ENCODE assay signal across 8 mouse cellular contexts in the genomic region with DNA sequence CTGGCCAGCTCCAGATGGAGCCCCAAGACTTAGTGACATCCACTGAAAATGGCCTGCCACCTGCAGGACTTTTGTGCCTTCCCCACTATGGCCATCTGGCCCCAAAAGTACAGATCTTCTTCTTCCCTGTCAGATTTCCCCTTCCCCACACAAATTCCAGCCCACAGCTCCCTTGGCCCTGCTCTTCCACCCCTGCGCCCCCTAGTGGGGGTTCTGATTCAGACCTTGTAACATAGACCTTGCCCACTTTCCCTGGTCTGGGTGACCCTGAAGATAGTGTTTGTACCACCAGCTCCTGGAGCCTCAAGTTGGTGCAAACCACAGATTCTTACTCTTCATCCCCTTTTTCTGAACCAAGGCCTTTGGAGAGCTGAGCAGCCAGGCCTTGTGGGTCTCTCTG. TPM values are rescaled to one million over a fixed set of nuclear protein-coding genes. Genes with fewer than 3 reads are reported as not detected.
DNase-seq lines count a peak whose midpoint lies in the region; ATAC-seq and TF ChIP-seq lines count a peak whose summit lies in the region.

No protein-coding gene starts in this region.

- no peaks in the 10 kb centered on the region for H3K36me3 ChIP-seq in liver, postnatal 0 days (replicated peaks; ENCODE audit: insufficient read depth, low read length)

- peak; percentile 57 for DNase-seq in 416B (ENCODE audit: low read depth)
- DNase-seq in CD4-positive helper T cell, adult 2 months (ENCODE audit: low read depth, low spot score) = peak; percentile 57
- DNase-seq in c-Kit-negative CD71-positive TER-119-positive erythroid progenitor cells, embryonic 14.5 days (ENCODE audit: low read depth, low spot score) = peak; percentile 49
- peak; percentile 75 for DNase-seq in gastrocnemius, adult 18-20 months (ENCODE audit: low spot score)
- DNase-seq in liver, postnatal 0 days = peak; percentile 85
- DNase-seq in retina, postnatal 1 day = peak; percentile 84

- TF ChIP-seq EP300 in liver, postnatal 0 days (IDR thresholded peaks at IDR 0.05; ENCODE audit: low read depth) = no peak

- H3K27ac ChIP-seq in liver, postnatal 0 days (ENCODE audit: low read depth) = no peak overlapping the region

- 0% methylated on average over 1 of the region's 1 CpGs for WGBS in liver, postnatal 0 days (ENCODE audit: insufficient replicate concordance)

- ATAC-seq in inflammation-experienced regulatory T-cells, adult 6 months = peak; percentile 46
- ATAC-seq in liver, postnatal 0 days = no peak
- no peak for ATAC-seq in activated CD4-positive, CD25-positive, alpha-beta regulatory T cell, adult 4 months

- H3K4me3 ChIP-seq in liver, postnatal 0 days (ENCODE audit: low read depth, low read length) = peak overlapping the region; percentile 36; the same call in 1 of the 2 replicates

- TF ChIP-seq CTCF in liver, postnatal 0 days (IDR thresholded peaks at IDR 0.05; ENCODE audit: low read depth) = peak; percentile 90

- H3K4me1 ChIP-seq in liver, postnatal 0 days (ENCODE audit: insufficient read depth) = peaks cover 9% of the 10 kb centered on the region

- no peak overlapping the region for H3K9ac ChIP-seq in liver, postnatal 0 days (replicated peaks)

- no peaks in the 10 kb centered on the region for H3K9me3 ChIP-seq in liver, postnatal 0 days (ENCODE audit: low read length)

- H3K27me3 ChIP-seq in liver, postnatal 0 days (ENCODE audit: insufficient read depth, low read length) = peaks cover 56% of the 10 kb centered on the region

- peak overlapping the region; percentile 65 for H3K4me2 ChIP-seq in liver, postnatal 0 days (ENCODE audit: low read depth, low read length)

RNA-seq across cellular contexts. Expression of a gene that starts 3.1 kb away (rescaled TPM):
- total RNA-seq in gastrocnemius, adult 18-20 months (2021) = not detected
- polyA plus RNA-seq in inflammation-experienced regulatory T-cells, adult 6 months (2017; shearing (Covaris generic)) = not detected
- polyA plus RNA-seq in liver, postnatal 0 days (2015; fragmentation: Nextera tagmentation; extraction: Ambion mirVana) = not detected in 2 replicates
- not detected for polyA plus RNA-seq in activated CD4-positive, CD25-positive, alpha-beta regulatory T cell, adult 4 months (2017; shearing (Covaris generic))

RNA-seq across cellular contexts. Expression of a gene that starts 4.9 kb away (rescaled TPM):
- total RNA-seq in gastrocnemius, adult 18-20 months (2021) = not detected
- polyA plus RNA-seq in inflammation-experienced regulatory T-cells, adult 6 months (2017; shearing (Covaris generic)) = not detected
- polyA plus RNA-seq in liver, postnatal 0 days (2015; fragmentation: Nextera tagmentation; extraction: Ambion mirVana) = not detected in 2 replicates
- polyA plus RNA-seq in activated CD4-positive, CD25-positive, alpha-beta regulatory T cell, adult 4 months (2017; shearing (Covaris generic)) = not detected

RNA-seq across cellular contexts. Expression of a gene that starts 20.6 kb away (rescaled TPM):
- total RNA-seq in gastrocnemius, adult 18-20 months (2021) = 10 to 100 TPM; 27.6 to 30.4 TPM
- 10 to 100 TPM; 29.3 to 44.6 (median 39.2) TPM for polyA plus RNA-seq in inflammation-experienced regulatory T-cells, adult 6 months (2017; shearing (Covaris generic))
- polyA plus RNA-seq in liver, postnatal 0 days (2015; fragmentation: Nextera tagmentation; extraction: Ambion mirVana) = 19.8 and 22.8 TPM in 2 replicates
- polyA plus RNA-seq in activated CD4-positive, CD25-positive, alpha-beta regulatory T cell, adult 4 months (2017; shearing (Covaris generic)) = 10 to 100 TPM; 24.8 to 39.3 TPM

RNA-seq across cellular contexts. Expression of a gene that starts 20.6 kb away (rescaled TPM):
- 10 to 100 TPM; 27.9 to 30.9 TPM for total RNA-seq in gastrocnemius, adult 18-20 months (2021)
- polyA plus RNA-seq in inflammation-experienced regulatory T-cells, adult 6 months (2017; shearing (Covaris generic)) = 100 to 1,000 TPM; 111 to 156 (median 121) TPM
- 77.2 and 81.7 TPM in 2 replicates for polyA plus RNA-seq in liver, postnatal 0 days (2015; fragmentation: Nextera tagmentation; extraction: Ambion mirVana)
- 100 to 1,000 TPM; 127 to 134 TPM for polyA plus RNA-seq in activated CD4-positive, CD25-positive, alpha-beta regulatory T cell, adult 4 months (2017; shearing (Covaris generic))

RNA-seq across cellular contexts. Expression of a gene that starts 26.1 kb away (rescaled TPM):
- not detected for total RNA-seq in gastrocnemius, adult 18-20 months (2021)
- polyA plus RNA-seq in inflammation-experienced regulatory T-cells, adult 6 months (2017; shearing (Covaris generic)) = not detected
- not detected in 2 replicates for polyA plus RNA-seq in liver, postnatal 0 days (2015; fragmentation: Nextera tagmentation; extraction: Ambion mirVana)
- polyA plus RNA-seq in activated CD4-positive, CD25-positive, alpha-beta regulatory T cell, adult 4 months (2017; shearing (Covaris generic)) = not detected
